In the genomic region with DNA sequence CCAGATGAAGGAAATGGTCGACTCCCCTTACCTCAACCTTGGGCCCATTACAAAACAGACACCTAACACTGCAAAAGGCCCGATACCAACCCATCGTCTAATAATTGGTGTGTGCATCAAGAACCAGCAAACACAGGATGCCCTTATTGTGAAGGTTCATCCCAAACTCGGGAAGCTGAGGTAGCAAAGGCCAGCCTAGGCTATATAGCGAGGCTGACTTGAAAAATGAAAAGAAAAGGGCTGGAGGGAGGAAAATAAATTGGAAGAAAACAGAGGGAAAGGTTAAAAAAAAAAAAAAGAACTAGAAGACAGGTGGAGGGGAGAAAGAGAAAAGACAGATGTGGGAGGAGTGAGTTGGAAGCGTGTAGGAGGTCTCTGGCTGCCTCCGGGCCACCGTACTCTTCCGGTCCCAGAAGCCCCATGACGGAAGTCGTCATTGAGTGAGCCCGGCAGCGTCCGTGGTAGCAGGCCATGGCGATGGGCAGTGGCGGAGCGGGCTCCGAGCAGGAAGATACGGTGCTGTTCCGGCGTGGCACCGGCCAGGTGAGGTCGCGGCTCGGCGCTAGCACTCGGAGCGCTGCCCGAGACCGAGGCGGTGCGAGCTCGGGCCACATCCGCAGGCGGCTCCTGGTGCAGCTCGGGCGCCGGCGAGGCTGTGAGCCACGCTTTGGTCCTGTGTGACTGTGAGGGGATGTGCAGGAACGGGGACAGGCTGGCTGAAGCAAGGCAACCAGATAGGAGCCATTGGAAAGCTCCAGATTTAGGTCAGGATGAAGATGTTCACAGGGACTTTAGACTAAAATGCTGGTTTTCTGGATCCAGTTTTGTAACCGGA, we compare ENCODE assay signal across 1 mouse cellular context.
TF ChIP-seq lines count a peak whose summit lies in the region.

A gene (plus strand): TSS at position 430 of the 835 bp plus-strand sequence.

TF ChIP-seq in CH12.LX, 34 proteins besides CTCF, POLR2A, EP300 and RAD21 (continued from another document):
- TF ChIP-seq SIN3A (IDR thresholded peaks at IDR 0.05; ENCODE audit: low read length) (peak; percentile 96), MEF2A (IDR thresholded peaks at IDR 0.05; ENCODE audit: borderline replicate concordance, low read depth, low read length) (peak; percentile 64), RCOR1 (conservative IDR thresholded peaks at IDR 0.05; ENCODE audit: low read depth, low read length) (no peak), NRF1 (IDR thresholded peaks at IDR 0.05; ENCODE audit: low read depth, low read length) (peak; percentile 47), JUND (conservative IDR thresholded peaks at IDR 0.05; ENCODE audit: low read depth, low read length) (peak; percentile 25; the same call in 1 of the 2 replicates), MXI1 (IDR thresholded peaks at IDR 0.05; ENCODE audit: low read depth, low read length) (peak; percentile 96), ZKSCAN1 (IDR thresholded peaks at IDR 0.05; ENCODE audit: borderline replicate concordance, low read depth, low read length) (no peak), SMC3 (IDR thresholded peaks at IDR 0.05; ENCODE audit: low read depth, low read length) (no peak), IRF4 (IDR thresholded peaks at IDR 0.05; ENCODE audit: low read depth, low read length) (peak; percentile 51; the same call in 1 of the 2 replicates), ZMIZ1 (IDR thresholded peaks at IDR 0.05; ENCODE audit: low read depth, low read length) (peak; percentile 77), MAZ (IDR thresholded peaks at IDR 0.05; ENCODE audit: low read depth, low read length) (0 out of 2 replicates have a peak, but pooled peaks have one; percentile 28), USF2 (conservative IDR thresholded peaks at IDR 0.05; ENCODE audit: low read depth, low read length) (no peak), USF1 (IDR thresholded peaks at IDR 0.05; ENCODE audit: low read depth, low read length) (no peak), MYC (IDR thresholded peaks at IDR 0.05; ENCODE audit: low read depth, low read length) (peak; percentile 95), POLR2AphosphoS2 (IDR thresholded peaks at IDR 0.05; ENCODE audit: low read depth, low read length) (no peak; the same call in 1 of the 2 replicates)
